Mouse (Mus musculus) lung, embryonic 15.5 days (tissue): ENCODE data around the gene Nlrc4. TPM values are rescaled to one million over a fixed set of nuclear protein-coding genes. Genes with fewer than 3 reads are reported as not detected.
A peak's percentile ranks its signal among the peaks of the same experiment; 100 is the strongest.

Source experiments
- ATAC-seq: fragments of 200-750 bp; cut with Nextera tagmentation; 2 replicates; pipeline ENCODE4 v1.8.0; 2017; ENCODE audit warnings: moderate number of reproducible peaks, borderline replicate concordance; ENCODE audit not compliant: low FRiP score, low TSS enrichment; ENCODE audit errors: extremely low read depth
- H3K27ac ChIP-seq: fragments of 300-500 bp; sonication (generic); 2 replicates; pipeline ENCODE4 v1.5.1; 2015; ENCODE audit warnings: moderate library complexity, mild to moderate bottlenecking, inconsistent platforms
- H3K27me3 ChIP-seq: fragments of 300-500 bp; sonication (generic); 2 replicates; pipeline ENCODE4 v1.6.1; 2015; ENCODE audit warnings: inconsistent platforms
- H3K36me3 ChIP-seq: fragments of 300-500 bp; sonication (generic); 2 replicates; pipeline ENCODE4 v1.6.1; 2015; ENCODE audit warnings: inconsistent platforms
- H3K4me1 ChIP-seq: fragments of 300-500 bp; sonication (generic); 2 replicates; pipeline ENCODE4 v1.6.1; 2015; ENCODE audit warnings: inconsistent platforms
- H3K4me2 ChIP-seq: fragments of 300-500 bp; sonication (generic); 2 replicates; pipeline ENCODE4 v1.6.1; 2015; ENCODE audit warnings: inconsistent platforms, mild to moderate bottlenecking, moderate library complexity
- H3K4me3 ChIP-seq: fragments of 300-500 bp; sonication (generic); 2 replicates; pipeline ENCODE4 v1.5.1; 2015; ENCODE audit warnings: mild to moderate bottlenecking, inconsistent platforms
- H3K9ac ChIP-seq: fragments of 300-500 bp; sonication (generic); 2 replicates; pipeline ENCODE4 v1.6.1; 2015; ENCODE audit warnings: inconsistent platforms
- H3K9me3 ChIP-seq: fragments of 300-500 bp; sonication (generic); 2 replicates; pipeline ENCODE4 v1.6.1; 2016; ENCODE audit warnings: inconsistent platforms
- WGBS: fragments of 180-500 bp; shearing (Covaris S2); methylation state at CpG from one replicate; pipeline ENCODE4 v1.1.7; 2015; 5-methylcytosine and 5-hydroxymethylcytosine counted together
- polyA plus RNA-seq: library from polyadenylated mRNA; unstranded; fragments of >200 nt; fragmentation: Nextera tagmentation; extraction: Ambion mirVana; gene quantifications from 2 replicates; pipeline ENCODE4 v1.2.1, GENCODE M21; 2015

Nlrc4 gene
- polyA plus RNA-seq, 1 experiment from 2014 or later = 0.36 TPM

- no peaks in the 10 kb centered on the region for H3K9me3 ChIP-seq
- H3K27me3 ChIP-seq = no peaks in the 10 kb centered on the region
- no peak overlapping the region for H3K9ac ChIP-seq
- H3K4me2 ChIP-seq = no peak overlapping the region
- WGBS = 70% methylated on average over 2 of the region's 2 CpGs
- peaks cover 54% of the 10 kb centered on the region for H3K36me3 ChIP-seq
- no peak overlapping the region for H3K27ac ChIP-seq
- no peak overlapping the region for H3K4me3 ChIP-seq
- H3K4me1 ChIP-seq = no peaks in the 10 kb centered on the region
- no peak for ATAC-seq
Observed at GRCm38 (mm10) chr17:74420656-74421055, 38.3 kb downstream of the Nlrc4 start.

- Histone ChIP-seq H3K4me3 (no peak overlapping the region), H3K9ac (no peak overlapping the region), H3K4me2 (no peak overlapping the region), H3K36me3 (peaks cover 59% of the 10 kb centered on the region), H3K9me3 (no peaks in the 10 kb centered on the region), H3K27ac (no peak overlapping the region), H3K27me3 (no peaks in the 10 kb centered on the region), H3K4me1 (no peaks in the 10 kb centered on the region)
- no peak for ATAC-seq
- WGBS = 41% methylated on average over 4 of the region's 4 CpGs
Observed at GRCm38 (mm10) chr17:74418171-74418570, 40.8 kb downstream of the Nlrc4 start.

- Histone ChIP-seq H3K4me3 (no peak overlapping the region), H3K27ac (no peak overlapping the region), H3K4me1 (no peaks in the 10 kb centered on the region), H3K9ac (no peak overlapping the region), H3K36me3 (peaks cover 58% of the 10 kb centered on the region), H3K9me3 (no peaks in the 10 kb centered on the region), H3K27me3 (no peaks in the 10 kb centered on the region), H3K4me2 (no peak overlapping the region)
- WGBS = 85% methylated on average over 8 of the region's 8 CpGs
- ATAC-seq = no peak
Observed at GRCm38 (mm10) chr17:74416841-74417360, 42.0 kb downstream of the Nlrc4 start.

- Histone ChIP-seq H3K27ac (no peak overlapping the region), H3K36me3 (peaks cover 63% of the 10 kb centered on the region), H3K4me2 (no peak overlapping the region), H3K4me1 (no peaks in the 10 kb centered on the region), H3K9ac (no peak overlapping the region), H3K9me3 (no peaks in the 10 kb centered on the region), H3K27me3 (no peaks in the 10 kb centered on the region), H3K4me3 (no peak overlapping the region)
- no peak for ATAC-seq
- 56% methylated on average over 1 of the region's 1 CpGs for WGBS
Observed at GRCm38 (mm10) chr17:74414671-74415070, 44.3 kb downstream of the Nlrc4 start.

GRCm38 (mm10) chr17:74413324-74413723 is 45.6 kb downstream of the Nlrc4 start:
- Histone ChIP-seq H3K27me3 (no peaks in the 10 kb centered on the region), H3K9me3 (no peaks in the 10 kb centered on the region), H3K9ac (no peak overlapping the region), H3K4me1 (no peaks in the 10 kb centered on the region), H3K36me3 (peaks cover 63% of the 10 kb centered on the region), H3K4me2 (no peak overlapping the region), H3K27ac (no peak overlapping the region), H3K4me3 (no peak overlapping the region)
- WGBS = 84% methylated on average over 8 of the region's 8 CpGs
- ATAC-seq = no peak

GRCm38 (mm10) chr17:74409722-74410121 is 49.2 kb downstream of the Nlrc4 start:
- Histone ChIP-seq H3K4me1 (no peaks in the 10 kb centered on the region), H3K4me3 (no peak overlapping the region), H3K4me2 (no peak overlapping the region), H3K9me3 (no peaks in the 10 kb centered on the region), H3K27ac (no peak overlapping the region), H3K36me3 (peaks cover 63% of the 10 kb centered on the region), H3K9ac (no peak overlapping the region), H3K27me3 (no peaks in the 10 kb centered on the region)
- WGBS = 60% methylated on average over 4 of the region's 4 CpGs
- no peak for ATAC-seq

GRCm38 (mm10) chr17:74406487-74406886 is 52.5 kb downstream of the Nlrc4 start:
- peaks cover 59% of the 10 kb centered on the region for H3K36me3 ChIP-seq
- no peak overlapping the region for H3K27ac ChIP-seq
- ATAC-seq = no peak
- H3K27me3 ChIP-seq = no peaks in the 10 kb centered on the region
- H3K4me2 ChIP-seq = no peak overlapping the region
- no peaks in the 10 kb centered on the region for H3K4me1 ChIP-seq
- no peak overlapping the region for H3K9ac ChIP-seq
- 78% methylated on average over 8 of the region's 8 CpGs for WGBS
- no peak overlapping the region for H3K4me3 ChIP-seq
- H3K9me3 ChIP-seq = no peaks in the 10 kb centered on the region

GRCm38 (mm10) chr17:74402486-74403222 is 56.3 kb downstream of the Nlrc4 start:
- Histone ChIP-seq H3K27ac (no peak overlapping the region), H3K27me3 (no peaks in the 10 kb centered on the region), H3K4me3 (no peak overlapping the region), H3K4me1 (no peaks in the 10 kb centered on the region), H3K9me3 (no peaks in the 10 kb centered on the region), H3K36me3 (peaks cover 39% of the 10 kb centered on the region), H3K9ac (no peak overlapping the region), H3K4me2 (no peak overlapping the region)
- WGBS = 88% methylated on average over 12 of the region's 12 CpGs
- no peak for ATAC-seq

- H3K9me3 ChIP-seq = no peaks in the 10 kb centered on the region
- H3K27me3 ChIP-seq = no peaks in the 10 kb centered on the region
- 0 out of 2 replicates have a peak overlapping the region, but pooled peaks have one; percentile 72 for H3K4me2 ChIP-seq
- H3K36me3 ChIP-seq = no peaks in the 10 kb centered on the region
- H3K9ac ChIP-seq = no peak overlapping the region
- peaks cover 8% of the 10 kb centered on the region; the same call in 1 of the 2 replicates for H3K4me1 ChIP-seq
- WGBS = 68% methylated on average over 2 of the region's 2 CpGs
- ATAC-seq = no peak
- no peak overlapping the region for H3K4me3 ChIP-seq
- no peak overlapping the region for H3K27ac ChIP-seq
Observed at GRCm38 (mm10) chr17:74397173-74397572, 61.8 kb downstream of the Nlrc4 start.

- Histone ChIP-seq H3K9me3 (no peaks in the 10 kb centered on the region), H3K4me1 (peaks cover 8% of the 10 kb centered on the region; the same call in 1 of the 2 replicates), H3K4me2 (peak overlapping the region; percentile 72), H3K9ac (peak overlapping the region; percentile 95; the same call in 1 of the 2 replicates), H3K4me3 (peak overlapping the region; percentile 90), H3K36me3 (no peaks in the 10 kb centered on the region), H3K27ac (no peak overlapping the region), H3K27me3 (no peaks in the 10 kb centered on the region)
- 72% methylated on average over 4 of the region's 4 CpGs for WGBS
- ATAC-seq = no peak
Observed at GRCm38 (mm10) chr17:74396766-74397165, 62.2 kb downstream of the Nlrc4 start.

- H3K36me3 ChIP-seq = no peaks in the 10 kb centered on the region
- H3K27me3 ChIP-seq = no peaks in the 10 kb centered on the region
- H3K4me1 ChIP-seq = peaks cover 8% of the 10 kb centered on the region; the same call in 1 of the 2 replicates
- no peaks in the 10 kb centered on the region for H3K9me3 ChIP-seq
- WGBS = under 1% methylated on average over 41 of the region's 41 CpGs
- peak within 1 kb of the TSS; percentile 92 for H3K27ac ChIP-seq
- peak within 1 kb of the TSS; percentile 90 for H3K4me3 ChIP-seq
- peak within 1 kb of the TSS; percentile 95 for H3K9ac ChIP-seq
- ATAC-seq = peak; percentile 99
- peak within 1 kb of the TSS; percentile 72 for H3K4me2 ChIP-seq
Observed at GRCm38 (mm10) chr17:74395383-74396065, 63.4 kb downstream of the Nlrc4 start, which contains the start of gene Slc30a6. Gene Slc30a6 (plus strand): TSS chr17:74395608.

GRCm38 (mm10) chr17:74394855-74395254 is 64.1 kb downstream of the Nlrc4 start:
- 0 out of 2 replicates have a peak, but pooled peaks have one; percentile 31 for ATAC-seq
- no peaks in the 10 kb centered on the region for H3K27me3 ChIP-seq
- H3K27ac ChIP-seq = peak overlapping the region; percentile 39; the same call in 1 of the 2 replicates
- H3K4me2 ChIP-seq = peak overlapping the region; percentile 72
- H3K9me3 ChIP-seq = no peaks in the 10 kb centered on the region
- WGBS = 24% methylated on average over 16 of the region's 16 CpGs
- H3K4me1 ChIP-seq = peaks cover 8% of the 10 kb centered on the region; the same call in 1 of the 2 replicates
- H3K9ac ChIP-seq = peak overlapping the region; percentile 30
- no peaks in the 10 kb centered on the region for H3K36me3 ChIP-seq
- peak overlapping the region; percentile 90 for H3K4me3 ChIP-seq
